Mouse (Mus musculus) thymus, adult 2 months (tissue): ENCODE results near the gene Tmem144.

Experiments
- CTCF ChIP-seq: fragments of 200-500 bp; IDR thresholded peaks from 2 replicates; pipeline ENCODE4 v1.5.1; 2012; ENCODE audit warnings: mild to moderate bottlenecking, control low read depth, low read length, moderate library complexity, borderline replicate concordance; ENCODE audit not compliant: control insufficient read depth, poor library complexity, insufficient read depth; ENCODE audit errors: extremely low read depth
- POLR2A ChIP-seq: fragments of 200-500 bp; IDR thresholded peaks from 2 replicates; pipeline ENCODE4 v1.6.1; 2012; ENCODE audit warnings: mild to moderate bottlenecking, low read length, control low read depth, moderate library complexity; ENCODE audit not compliant: control insufficient read depth, poor library complexity, insufficient read depth; ENCODE audit errors: extremely low read depth

DNA sequence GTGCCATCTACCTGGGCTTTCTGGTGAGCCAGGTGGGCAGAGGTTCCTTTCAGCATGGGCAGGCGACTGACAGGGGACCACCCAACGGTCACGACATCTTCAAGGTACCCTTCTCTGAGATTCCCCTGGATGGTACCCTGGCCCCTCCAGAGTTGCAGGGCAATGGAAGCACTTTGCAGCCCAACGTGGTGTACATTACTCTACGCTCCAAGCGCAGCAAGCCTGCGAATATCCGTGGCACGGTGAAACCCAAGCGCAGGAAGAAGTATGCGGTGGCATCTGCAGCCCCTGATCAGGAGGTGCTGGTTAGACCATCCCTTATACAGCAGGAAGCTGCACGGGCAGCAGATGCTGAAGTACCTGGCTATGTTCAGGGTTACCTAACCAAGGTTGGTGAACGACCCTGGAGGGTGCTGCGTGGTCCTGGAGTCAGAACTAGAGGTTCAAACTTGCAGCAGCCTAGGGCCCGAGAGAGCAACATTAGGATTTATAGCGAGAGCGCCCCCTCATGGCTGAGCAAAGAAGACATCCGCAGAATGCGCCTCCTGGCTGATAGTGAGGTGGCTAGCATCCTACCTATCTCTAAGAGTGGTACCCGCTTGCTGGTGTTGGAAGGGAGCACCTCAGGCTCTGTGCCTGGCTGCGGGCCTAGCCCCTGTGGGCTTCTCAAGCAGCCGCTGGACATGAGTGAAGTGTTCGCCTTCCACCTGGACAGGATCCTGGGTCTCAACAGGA, 34.0 kb upstream of the Tmem144 start:
- TF ChIP-seq CTCF (no peak), POLR2A (no peak)
